Mouse (Mus musculus) T-cell, adult 2 months (primary cell): ENCODE results near the gene Hoxb3.

ENCODE experiments used
- DNase-seq: peaks from one replicate; pipeline ENCODE4 v3.0.0; 2022; ENCODE audit warnings: low spot score

The Hoxb3 gene

DNA sequence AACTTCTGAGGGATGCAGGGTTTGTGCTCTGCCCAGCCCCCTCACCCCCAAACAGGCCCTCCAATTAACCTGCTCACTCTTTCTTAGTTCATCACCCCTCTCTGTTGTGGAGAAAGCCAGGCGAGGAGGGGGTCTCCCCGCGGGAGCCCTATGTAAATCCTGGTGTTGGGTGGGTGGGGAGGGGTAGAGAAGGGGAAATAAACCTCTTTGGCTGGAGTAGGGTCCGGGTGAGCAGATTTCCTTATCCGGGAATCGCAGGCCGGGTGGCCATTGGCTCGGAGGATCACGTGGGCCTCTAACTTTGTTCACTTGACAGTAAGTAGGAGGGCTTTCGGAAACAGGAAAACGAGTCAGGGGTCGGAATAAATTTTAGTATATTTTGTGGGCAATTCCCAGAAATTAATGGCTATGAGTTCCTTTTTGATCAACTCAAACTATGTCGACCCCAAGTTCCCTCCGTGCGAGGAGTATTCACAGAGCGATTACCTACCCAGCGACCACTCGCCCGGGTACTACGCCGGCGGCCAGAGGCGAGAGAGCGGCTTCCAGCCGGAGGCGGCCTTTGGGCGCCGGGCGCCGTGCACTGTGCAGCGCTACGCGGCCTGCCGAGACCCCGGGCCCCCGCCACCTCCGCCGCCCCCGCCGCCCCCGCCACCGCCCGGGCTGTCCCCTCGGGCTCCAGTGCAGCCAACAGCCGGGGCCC lies 4.6 kb upstream of the Hoxb3 start:
- peak; percentile 53 for DNase-seq

DNA sequence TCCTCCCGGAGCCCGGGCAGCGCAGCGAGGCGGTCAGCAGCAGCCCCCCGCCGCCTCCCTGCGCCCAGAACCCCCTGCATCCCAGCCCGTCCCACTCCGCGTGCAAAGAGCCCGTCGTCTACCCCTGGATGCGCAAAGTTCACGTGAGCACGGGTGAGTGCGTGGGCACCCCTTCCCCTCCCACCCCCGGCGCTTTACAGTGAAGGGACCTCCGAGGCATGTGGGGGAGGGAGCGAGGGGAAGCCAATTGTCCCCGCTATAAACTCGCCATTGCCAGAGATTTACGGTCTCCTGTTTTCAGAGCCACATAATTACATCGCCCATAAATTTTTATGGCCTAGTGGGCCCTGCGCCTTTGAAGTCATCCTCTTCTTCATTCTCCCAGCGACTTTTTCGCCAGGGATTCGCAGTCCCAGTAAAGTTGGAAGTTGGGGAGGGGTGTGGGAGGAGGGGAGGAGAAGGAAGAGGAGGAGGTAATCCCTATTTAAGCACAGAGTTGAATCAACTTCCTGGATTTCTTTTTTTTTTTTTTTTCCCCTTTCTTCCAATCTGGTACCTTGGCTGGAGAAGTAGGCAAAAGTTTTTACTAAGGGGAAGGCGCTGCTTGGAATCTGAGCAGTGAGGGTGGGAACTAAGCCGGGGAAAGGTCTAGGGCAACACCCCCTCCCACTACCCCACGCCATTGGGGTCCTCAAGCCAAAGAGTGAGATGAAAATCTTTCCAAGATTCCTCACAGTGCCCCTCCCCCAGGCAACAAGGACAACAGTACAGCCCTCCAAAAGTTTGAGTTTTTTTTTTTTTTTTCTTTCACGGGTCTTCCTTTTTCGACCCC lies 3.8 kb upstream of the Hoxb3 start:
- no peak for DNase-seq

DNA sequence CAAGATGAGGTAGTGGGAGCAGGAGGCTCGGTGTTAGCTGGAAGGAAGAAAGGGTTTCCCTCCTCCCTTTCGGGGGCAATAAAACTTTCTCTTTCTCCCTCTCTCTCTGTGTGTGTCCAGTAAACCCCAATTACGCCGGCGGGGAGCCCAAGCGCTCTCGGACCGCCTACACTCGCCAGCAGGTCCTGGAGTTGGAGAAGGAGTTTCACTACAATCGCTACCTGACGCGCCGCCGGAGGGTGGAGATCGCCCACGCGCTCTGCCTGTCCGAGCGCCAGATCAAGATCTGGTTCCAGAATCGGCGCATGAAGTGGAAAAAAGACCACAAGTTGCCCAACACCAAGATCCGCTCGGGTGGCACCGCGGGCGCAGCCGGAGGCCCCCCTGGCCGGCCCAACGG lies 3.2 kb upstream of the Hoxb3 start:
- DNase-seq, result no peak

DNA sequence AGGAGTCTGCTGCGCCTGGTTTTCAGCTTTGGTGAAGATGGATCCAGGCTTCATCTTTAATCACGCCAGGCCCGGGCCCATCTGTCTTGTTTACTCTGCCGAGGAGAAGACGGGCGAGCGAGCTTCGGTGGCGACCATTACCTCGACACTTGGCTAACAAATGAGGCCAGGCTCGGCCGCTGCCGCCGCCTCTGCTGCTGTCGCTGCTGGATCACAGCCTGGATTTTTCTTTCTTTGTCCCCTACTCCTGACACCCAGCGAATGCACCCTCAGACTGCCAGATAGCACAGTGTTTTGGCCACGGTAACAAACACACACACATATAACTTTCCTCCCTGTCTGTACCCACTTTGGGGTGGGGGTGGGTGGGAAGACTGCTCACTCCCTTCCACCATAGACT lies 2.4 kb upstream of the Hoxb3 start:
- no peak for DNase-seq

DNA sequence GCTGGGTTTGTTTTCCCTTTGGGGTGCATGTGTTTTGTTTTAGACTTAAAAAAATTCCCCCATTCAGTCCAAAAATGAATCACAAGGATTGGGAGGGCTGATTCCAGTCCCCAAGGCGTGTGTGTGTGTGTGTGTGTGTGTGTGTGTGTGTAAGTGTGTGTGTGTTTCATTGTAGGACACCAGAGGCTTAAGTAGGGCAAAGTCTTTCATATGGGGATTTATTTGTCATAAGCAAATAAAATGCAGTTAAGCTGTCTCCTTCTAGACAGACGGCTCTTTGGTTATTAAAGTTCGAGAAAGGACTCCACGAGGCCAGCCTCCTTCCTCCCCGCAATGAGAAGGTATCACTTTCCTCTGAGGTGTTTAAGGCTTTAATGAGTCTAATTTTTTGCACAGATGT lies 1.3 kb upstream of the Hoxb3 start:
- no peak for DNase-seq

DNA sequence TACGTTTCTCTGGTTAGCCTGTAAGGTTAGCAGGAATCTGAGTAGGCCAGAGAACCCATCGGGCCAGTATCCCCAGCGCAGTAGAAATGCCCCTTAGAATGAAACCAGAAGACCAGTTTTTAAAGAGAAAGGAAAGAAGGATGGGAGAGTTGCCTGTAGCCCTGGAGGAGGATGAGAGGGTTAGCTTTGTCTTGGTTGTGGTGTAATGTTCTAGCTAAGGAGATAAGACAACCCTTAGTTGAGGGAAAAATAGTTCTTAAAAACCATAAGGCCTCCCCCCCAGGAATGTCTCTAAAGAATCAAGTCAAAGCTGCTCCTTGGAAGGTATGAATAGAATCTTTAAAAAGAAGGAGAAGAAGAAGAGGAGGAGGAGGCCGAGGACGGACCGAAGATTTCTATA lies 388 bp upstream of the Hoxb3 start:
- no peak for DNase-seq

DNA sequence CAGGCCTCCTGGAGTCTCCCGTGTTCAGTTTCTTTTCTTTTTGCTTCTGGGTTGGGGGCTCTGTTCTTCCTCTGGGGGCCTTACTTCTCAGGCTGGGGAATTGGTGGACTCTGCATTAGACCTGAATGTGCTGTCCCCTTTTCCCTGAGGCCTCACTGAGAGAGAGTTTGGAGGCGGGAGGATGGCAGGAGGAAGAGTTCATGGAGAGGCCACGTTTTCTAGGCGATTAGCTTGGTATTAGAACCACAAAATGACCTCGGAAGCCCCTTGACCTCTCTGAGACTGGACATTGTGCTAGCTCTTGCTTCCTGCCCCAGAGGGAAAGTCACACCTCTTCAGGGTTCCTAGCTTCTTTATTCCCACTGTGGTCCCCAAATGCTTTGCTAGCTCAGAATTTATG lies 999 bp downstream of the Hoxb3 start:
- DNase-seq, result no peak

DNA sequence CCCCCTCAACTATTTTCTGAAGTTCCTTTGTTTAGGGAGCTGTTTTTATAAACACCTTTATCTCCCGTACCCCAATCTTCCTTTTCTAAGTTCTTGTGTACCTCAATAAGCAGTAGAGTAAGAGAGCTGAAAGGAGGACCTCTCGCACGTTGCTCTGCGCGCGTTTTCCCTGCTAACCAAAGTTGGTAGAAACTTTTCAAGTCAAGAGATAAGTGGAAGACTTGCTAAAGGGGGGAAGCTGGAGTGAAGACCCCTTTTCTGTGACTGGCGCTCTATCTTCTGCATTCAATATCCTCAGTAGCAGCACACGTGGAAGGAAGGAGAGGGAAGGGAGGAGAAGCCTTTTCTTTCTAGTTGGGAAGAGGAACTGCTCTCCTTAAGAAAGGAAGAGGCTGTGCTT lies 1.8 kb downstream of the Hoxb3 start:
- DNase-seq, result no peak

DNA sequence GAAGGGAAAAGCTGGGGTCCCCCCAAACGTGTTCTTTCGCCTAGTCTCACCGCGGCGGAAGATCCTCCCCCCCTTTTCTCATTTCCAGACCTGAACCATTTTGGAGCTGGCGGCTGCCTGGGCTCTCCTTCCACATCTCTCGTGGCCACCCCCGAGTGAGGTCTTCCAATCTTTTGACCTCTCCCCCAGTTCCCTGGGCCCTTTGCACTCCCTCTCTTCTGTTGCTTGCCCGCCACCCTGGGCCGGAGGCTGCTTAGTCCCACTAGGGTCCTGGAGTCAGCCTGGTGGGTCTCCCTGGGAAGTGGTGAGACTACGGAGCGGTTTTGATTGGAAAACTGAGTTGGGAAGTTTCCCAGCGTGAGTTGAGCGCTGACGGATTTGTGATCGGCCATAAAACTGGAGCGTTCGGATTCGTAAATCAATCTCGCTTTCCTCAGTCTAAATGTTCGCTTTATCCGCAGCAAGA lies 2.7 kb downstream of the Hoxb3 start:
- no peak for DNase-seq

DNA sequence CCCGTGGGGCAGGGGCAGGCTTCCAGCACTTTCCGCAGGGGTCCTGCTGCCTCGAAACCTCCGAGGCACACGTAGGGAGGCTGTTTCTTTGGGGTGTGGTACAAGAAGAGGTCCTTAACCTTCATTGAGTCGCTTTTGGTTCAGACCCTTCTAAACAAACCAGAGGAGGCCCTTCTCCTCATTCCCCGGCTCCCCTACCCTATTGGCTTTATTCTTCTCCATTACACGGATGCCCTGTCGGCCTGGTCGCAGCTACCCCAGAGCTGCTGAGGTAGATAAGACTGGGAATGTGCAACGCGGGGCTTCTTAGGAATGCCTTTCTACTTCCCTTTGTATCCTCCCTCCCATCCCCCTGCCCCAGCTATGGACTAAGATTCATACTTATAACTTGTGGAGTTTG lies 3.6 kb downstream of the Hoxb3 start:
- no peak for DNase-seq

DNA sequence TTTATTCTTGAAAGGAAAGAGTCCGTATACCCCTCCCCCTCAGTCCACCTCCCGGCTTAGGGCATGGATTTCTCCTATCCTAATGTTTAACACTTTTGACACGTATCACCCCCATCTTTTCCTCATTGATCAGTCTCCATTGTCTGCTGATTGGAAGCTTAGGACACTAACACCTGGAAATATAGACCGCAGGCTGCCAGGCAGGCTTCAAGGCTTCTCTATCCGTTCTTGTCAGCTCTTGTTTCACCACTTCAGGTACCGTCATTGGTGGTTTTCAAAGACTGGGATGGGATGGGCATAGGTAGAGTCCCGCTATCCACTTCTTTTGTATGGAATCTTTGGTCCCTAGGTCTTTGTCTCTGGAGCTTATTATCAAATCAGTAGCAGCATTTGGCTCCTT lies 4.0 kb downstream of the Hoxb3 start:
- no peak for DNase-seq

DNA sequence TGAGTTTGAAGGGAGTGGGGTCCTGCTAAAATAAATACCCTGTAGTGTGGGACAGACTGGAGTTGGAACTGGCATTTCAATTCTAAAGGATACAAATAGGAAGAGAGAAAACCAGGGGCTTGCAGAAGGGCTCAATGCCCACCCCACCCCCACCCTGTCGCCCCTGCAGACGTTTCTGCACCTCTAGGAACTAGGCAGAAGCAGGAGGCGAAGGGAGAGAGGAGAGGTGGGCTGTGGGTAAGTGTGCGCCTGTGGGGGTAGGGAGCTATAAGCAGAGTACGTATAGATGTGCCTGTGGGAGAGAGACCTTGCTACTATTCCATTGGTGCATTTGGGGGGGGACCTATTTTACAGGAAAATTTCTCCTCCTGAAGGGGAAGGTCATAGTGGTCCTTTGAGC lies 4.6 kb downstream of the Hoxb3 start:
- no peak for DNase-seq

DNA sequence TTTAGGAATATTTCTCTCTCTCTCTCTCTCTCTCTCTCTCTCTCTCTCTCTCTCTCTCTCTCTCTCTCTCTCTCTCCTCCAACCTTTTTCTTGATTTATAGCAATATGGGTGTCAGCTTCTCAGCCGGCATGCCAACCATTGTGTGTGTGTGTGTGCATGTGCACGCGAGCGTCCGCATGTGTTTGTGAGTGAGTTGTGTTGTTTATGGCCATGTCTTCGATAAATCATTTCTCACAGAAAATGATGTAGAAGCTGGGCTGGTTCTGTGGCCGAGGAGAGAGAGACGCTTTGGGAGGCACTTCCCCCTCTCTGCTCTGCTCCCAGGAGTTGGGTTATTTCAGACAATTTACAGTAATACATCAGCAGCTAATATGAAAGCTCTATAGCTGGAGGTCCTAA lies 5.5 kb downstream of the Hoxb3 start:
- no peak for DNase-seq

DNA sequence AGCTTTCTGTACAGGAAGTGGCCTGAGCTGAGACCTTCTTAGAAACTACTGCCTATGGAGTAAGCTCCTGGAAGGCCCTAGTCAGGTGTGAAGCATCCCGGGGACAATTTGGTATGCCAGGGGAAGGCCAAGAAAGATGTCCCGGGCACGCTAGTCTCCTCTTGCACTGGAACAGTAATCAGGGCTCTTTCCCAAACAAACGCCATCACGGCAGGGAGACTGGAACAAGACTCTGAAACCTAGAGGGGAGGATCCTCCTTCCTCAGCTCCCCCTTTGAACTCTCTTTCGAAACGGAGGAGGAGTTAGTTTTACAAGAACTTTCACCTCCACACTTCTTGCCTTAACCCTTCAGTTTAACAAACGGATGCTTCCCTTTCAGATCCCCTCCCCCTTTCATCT lies 9.0 kb downstream of the Hoxb3 start:
- DNase-seq, result no peak

DNA sequence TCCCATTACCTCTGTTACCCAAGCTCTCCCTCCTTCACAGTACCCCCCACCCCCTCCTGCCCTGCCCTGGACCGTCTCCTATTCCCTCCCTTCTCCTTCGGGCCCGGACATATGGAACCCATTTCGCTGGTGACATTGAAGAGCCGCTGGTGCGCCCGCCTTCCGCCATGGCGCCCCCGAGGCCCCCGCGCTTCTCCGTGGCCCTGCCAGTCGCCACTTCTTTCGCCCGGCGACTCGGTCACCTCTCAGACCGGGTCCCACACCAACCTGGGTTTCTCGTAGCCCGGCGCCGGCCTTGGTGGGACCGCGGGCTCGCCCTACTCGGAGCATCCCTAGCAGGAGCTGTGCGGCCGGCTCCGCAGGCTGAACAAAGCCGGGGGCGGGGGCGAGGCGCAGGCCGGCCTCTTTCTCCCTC lies 9.5 kb downstream of the Hoxb3 start:
- DNase-seq, result no peak

DNA sequence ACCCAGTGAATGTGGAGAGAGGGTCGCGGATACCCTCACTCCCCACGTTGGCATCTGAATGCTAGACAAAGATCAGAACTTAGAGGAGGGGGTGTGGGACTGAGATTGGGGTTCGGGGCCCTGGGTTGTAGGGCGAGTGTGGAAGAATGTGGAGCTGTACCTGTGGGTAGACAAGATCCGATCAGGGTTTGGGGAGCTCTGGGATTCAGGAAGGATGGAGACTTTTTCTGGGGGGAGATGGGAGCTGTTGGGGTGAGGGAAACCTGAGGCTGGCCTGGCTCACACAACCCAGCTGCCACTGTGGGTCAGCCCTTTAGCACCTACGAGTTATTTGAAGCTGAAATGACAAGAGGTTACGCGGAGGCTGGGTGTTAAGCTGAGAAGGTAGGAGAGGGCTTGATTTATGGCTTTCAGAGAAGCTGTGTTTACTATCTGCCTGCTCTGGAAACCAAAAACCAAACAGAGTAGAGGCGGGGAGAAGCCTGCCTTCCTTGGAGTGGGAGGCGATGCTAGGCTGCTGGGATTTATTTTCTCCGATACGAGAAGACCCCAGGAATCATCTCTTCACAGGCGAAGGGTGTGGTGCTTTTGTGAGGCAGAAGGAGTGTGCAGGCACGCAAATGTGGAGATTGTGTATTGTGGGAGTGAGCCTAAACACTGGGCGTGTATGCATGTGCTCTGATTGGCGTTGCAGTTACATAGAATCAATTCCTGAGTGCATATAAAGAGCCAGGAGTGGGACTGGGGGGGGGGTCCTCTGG lies 10.3 kb downstream of the Hoxb3 start:
- no peak for DNase-seq

DNA sequence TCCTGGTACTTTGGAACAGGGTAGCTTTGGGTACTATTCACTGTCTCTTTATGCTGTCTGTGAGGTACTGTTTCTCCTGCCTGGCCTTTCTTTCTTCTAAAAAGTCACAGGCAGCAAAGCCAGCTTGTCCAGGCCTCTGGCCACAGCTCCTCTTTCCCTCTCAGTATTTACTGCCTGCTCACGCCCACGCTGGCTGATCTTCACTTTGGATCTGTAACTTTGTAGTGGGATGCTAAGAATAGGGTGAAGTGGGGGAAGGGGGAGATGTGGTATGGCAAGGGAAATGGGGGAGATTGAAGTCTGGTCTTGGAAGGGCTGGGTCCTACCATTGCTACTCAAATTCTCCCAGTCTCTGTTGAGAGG lies 10.9 kb downstream of the Hoxb3 start:
- no peak for DNase-seq

DNA sequence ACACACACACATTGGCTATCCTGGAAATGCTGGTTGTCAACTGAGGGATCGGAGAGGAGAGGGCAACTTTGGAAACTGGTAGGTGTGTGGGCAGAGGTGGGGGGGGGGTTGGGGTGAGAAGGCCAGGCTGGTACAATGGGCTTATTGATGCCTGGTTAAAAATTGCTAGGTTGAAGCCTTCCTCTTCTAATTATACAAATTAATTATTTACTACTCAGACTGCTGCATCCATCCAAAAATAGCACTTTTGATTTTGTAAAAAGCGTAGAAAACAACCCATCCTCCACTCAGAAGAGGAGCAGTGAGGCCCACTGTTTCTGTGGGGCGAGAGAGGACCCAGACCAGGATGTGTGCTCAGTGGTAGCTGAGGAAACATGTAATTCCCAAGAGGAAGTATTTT lies 11.9 kb downstream of the Hoxb3 start:
- no peak for DNase-seq

DNA sequence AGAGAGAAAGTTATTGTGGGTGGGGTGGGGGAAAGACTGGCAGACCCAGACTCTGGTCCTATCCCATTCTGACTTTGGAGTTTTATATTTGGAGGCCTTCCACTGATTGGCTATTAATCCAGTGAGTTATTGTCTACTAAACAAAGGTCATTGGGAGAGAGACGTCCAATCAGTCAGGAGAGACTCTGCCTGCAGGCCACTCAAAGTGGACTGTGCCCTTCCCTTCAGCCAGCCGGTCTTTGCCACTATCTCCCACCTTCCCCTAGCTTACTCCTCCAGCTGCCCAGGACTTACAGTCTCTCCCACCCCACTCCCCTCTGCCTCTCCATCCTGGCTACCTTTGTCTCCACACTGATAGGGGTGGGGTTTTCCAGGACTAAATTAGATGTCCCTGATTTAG lies 13.5 kb downstream of the Hoxb3 start:
- DNase-seq, result no peak

DNA sequence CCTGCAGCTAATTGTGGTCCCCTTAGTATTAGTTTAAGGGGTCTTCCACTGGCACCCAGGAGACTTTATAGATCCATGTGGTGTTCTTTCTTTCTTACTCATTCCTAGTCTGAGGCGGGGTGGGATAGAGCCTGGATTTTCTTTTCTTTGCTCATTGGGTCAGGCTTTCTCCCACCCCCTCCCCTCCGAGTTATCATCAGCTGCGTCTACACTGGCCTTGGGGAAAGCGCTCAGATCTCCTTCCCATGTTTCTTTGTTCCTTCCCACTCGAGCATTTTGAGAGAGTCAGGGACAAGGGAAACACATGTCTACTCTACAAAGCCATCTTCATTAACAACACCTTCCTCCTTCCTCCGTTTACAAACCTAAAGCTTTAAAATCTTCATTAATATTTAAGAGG lies 13.9 kb downstream of the Hoxb3 start:
- DNase-seq, result no peak

DNA sequence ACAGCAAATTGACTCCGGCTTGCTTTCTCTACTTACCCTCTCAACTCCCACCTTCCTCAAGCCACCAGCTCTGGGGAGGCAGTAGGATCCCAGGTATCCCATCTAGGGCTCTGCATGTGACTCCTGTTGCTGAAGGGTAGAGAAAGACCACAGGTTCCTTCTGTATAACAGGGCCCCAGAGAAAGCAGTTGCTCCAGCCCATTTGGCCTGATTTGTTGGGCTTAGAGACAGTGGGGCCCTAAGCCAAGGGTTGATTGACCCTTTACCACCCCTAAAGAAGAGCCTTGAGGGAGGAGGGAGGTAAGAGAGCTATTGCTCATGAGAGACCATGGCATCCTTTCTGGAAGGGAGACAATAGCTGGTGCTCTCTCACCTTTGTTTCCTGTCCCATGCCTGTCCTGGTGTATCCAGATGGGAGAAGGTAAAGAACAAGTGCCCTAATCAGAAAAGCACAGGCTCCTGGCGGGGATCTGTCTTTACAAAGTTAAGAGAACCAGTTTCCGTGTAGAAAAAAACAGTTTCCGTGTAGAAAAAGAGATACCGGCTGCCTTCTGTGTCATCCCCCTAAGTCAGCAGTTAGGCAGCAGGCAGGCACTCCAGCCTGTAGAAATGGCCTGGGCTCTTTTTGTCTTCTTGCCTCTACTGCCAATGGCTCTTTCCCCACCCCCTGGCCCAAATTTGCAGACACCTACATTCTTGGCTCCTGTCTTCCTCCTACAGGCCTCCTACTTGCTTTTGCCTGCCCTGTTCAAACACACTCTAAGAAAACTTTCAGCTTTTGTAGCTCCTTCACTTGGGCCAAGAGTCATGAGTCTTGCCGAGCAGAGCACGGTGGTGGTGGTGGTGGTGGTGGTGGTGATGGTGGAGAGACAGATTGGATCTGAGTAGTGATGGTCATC lies 16.1 kb downstream of the Hoxb3 start:
- no peak for DNase-seq
